In genomic region chr4:105199345-105199744, GRCm38 (mm10) we compare ENCODE assay signal across 12 mouse cellular contexts.
"Had no signal": no experiment of that assay in that cellular context is flagged by ENCODE, and none has a peak within 500 bp of the region (broad histone marks: within the 10 kb centered on the region; RNA-seq: fewer than 3 reads in every experiment).

No protein-coding gene starts in this region.

- H3K4me3 ChIP-seq: left cerebral cortex, adult 2 months; midbrain, embryonic 12.5 days; neural tube, embryonic 13.5 days; stomach, embryonic 15.5 days had no signal

- ATAC-seq: midbrain, embryonic 16.5 days had no signal

- H3K4me2 ChIP-seq: midbrain, embryonic 12.5 days; neural tube, embryonic 13.5 days; stomach, embryonic 15.5 days had no signal

- H3K9me3 ChIP-seq: midbrain, embryonic 12.5 days; neural tube, embryonic 13.5 days; stomach, embryonic 15.5 days had no signal

- H3K9ac ChIP-seq: liver, embryonic 14.5 days; midbrain, embryonic 12.5 days; neural tube, embryonic 13.5 days; stomach, embryonic 15.5 days had no signal

- H3K27me3 ChIP-seq: midbrain, embryonic 12.5 days; neural tube, embryonic 13.5 days; stomach, embryonic 15.5 days had no signal

- DNase-seq: kidney, postnatal 14 days; lung, adult 18-20 months; retina, postnatal 1 day; right cerebral cortex, postnatal 4 days; thymus, adult 2 months; thymus, postnatal 25 days had no signal

- H3K27ac ChIP-seq: left cerebral cortex, adult 2 months; liver, embryonic 14.5 days; midbrain, embryonic 12.5 days; neural tube, embryonic 13.5 days; stomach, embryonic 15.5 days had no signal
